Mouse (Mus musculus) lung, postnatal 4 days (tissue): ENCODE results near the gene Tek.

Source experiments
- DNase-seq, 2 experiments: peaks; one replicate each; pipeline ENCODE4 v3.0.0; 2021

The Tek gene

DNA sequence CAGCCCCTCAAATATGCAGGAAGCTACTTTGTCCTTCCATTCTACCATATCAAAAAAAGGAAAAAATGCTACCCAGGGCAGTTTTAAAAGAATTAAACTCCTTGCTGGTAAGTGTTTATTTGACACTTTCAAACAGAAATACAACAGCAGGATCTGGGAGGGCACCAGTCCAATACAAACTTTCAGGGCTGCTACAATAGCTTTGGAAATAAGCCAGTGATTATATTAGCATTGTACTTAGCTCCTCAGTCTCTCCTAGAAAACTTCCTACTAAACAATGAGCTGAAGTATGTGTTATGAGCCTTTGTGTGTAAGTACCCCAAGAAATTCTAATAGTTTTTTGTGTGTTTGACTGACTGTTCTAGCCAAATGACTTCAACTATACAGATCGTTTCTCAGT, 87.8 kb downstream of the Tek start:
- DNase-seq, result peak; percentile 26 to 27

DNA sequence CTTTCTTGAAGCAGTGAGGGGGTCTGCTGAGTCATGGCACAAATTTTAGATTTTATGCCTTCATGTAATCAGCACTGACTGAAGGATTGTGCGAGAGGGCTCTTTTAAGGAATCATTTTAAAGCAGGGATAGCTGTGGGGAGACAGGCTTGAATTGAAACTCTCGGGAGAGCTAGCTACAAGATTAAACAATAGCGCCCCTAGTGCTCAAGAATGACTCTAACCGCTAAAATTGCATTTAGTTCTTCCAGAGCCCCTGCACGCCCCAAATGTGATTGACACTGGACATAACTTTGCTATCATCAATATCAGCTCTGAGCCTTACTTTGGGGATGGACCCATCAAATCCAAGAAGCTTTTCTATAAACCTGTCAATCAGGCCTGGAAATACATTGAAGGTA, 88.3 kb downstream of the Tek start:
- DNase-seq, result no peak

DNA sequence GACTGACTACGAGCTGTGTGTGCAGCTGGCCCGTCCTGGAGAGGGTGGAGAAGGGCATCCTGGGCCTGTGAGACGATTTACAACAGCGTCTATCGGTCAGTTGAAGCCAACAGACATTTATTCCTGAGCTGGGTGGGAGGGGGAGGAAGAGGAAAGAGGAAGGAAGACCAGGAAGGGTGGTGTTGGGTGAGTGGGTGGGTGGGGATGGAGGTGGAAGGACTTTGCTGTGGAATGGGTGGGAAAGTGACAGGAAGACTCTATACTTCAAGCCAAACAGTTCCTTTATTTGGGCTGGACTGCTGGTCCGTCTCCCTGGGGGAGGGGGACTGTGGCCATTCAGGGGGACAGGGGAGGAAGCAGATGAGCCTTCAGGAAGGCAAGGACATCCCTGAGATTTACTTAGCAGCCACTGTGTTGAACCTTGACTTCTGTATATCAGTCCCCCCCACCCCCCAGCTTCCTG, 90.9 kb downstream of the Tek start:
- peak; percentile 50 to 85 for DNase-seq

DNA sequence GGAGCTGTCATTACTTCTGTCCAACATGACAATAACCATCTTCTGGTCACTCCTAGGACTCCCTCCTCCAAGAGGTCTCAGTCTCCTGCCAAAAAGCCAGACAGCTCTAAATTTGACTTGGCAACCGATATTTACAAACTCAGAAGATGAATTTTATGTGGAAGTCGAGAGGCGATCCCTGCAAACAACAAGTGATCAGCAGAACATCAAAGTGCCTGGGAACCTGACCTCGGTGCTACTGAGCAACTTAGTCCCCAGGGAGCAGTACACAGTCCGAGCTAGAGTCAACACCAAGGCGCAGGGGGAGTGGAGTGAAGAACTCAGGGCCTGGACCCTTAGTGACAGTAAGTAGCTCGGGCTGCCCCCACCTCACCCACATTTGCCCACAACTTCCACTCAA, 98.0 kb downstream of the Tek start:
- no peak for DNase-seq

DNA sequence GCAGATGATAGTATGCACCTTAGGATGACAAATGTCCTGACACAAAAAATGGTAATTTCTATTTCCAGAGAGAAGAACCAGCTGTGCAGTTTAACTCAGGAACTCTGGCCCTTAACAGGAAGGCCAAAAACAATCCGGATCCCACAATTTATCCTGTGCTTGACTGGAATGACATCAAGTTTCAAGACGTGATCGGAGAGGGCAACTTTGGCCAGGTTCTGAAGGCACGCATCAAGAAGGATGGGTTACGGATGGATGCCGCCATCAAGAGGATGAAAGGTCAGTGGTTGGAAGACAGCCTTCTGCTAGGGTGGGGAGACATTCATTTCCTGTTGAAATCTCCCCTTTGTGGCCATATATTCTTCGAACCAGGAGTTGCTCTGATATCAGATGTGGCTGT, 114.2 kb downstream of the Tek start:
- DNase-seq, result no peak

DNA sequence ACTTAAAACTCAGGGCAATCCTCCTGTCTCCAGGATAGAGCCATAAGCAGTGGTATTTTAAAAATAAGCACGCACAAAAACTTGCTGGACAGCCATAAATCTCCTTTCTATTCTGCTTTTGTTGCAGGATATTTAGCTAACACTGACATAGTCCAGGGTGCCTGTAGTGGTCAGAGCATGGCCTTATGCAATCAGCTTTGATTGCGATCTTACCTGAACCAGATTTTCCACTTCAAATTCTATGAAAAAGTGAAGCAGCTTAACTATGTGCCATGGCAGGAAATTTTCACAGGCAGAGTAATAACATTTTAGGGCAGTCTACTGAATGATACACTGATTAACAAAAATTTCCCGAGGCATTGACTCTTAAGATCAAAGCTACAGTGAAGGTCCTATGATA, 115.2 kb downstream of the Tek start:
- DNase-seq, result no peak

DNA sequence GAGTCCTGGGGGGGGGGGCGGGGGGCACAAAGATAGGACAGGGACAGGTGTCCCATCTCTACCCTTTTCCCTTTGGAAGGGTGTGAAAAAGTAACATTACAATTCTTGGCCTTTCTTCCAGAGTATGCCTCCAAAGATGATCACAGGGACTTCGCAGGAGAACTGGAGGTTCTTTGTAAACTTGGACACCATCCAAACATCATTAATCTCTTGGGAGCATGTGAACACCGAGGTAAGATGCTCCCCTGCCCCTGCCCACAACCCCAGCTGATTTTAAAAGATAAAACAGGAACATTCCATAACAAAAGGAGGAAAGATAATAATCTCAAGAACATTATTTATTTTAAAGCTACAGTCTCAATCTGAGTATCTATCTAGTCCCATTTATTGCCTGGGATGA, 116.1 kb downstream of the Tek start:
- DNase-seq, result no peak

DNA sequence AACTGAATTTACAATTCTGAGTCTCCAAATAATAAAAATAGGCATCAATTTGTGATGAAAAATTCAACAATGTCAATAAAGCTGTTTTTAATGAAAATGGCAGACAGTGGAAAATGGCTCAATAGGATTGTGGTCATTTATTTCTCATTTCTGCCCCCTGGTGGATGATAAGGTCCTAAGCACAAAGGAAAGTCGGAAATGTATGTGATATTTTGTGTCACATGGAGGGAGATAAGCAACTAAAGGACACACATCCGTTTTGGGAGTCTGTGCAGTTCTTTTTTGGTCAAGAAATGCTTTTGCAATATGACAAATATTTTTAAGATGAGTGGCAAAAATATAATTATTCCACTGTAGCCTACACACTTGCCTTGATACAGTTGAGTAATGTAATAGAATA, 161.7 kb downstream of the Tek start:
- DNase-seq, result peak in 1 of 2 experiments; percentile 19

DNA sequence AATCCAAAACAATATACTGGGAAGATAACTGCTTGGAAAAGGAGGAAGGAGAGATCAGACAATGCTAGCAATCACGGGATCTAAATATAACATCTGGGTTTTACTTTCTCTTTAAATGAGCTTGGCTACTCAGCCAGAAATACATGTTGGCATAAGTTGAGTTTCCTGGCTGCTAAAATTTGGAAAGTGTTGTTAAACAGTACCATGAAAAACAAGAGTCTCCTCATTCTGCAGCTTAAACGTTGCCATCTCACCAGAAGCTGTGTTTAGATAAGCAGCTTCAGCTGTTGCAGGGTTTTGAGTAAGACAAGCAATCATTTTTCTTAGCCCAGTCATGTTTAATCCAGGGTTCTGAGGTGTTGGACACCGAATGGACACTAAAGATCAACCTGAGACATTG, 162.7 kb downstream of the Tek start:
- DNase-seq, result no peak
